Mouse (Mus musculus): ENCODE data around the gene Wfdc12. TPM values are rescaled to one million over a fixed set of nuclear protein-coding genes. Genes with fewer than 3 reads are reported as not detected.

The Wfdc12 gene
- polyA plus RNA-seq, 1 experiment from 2014 or later = not detected

DNA sequence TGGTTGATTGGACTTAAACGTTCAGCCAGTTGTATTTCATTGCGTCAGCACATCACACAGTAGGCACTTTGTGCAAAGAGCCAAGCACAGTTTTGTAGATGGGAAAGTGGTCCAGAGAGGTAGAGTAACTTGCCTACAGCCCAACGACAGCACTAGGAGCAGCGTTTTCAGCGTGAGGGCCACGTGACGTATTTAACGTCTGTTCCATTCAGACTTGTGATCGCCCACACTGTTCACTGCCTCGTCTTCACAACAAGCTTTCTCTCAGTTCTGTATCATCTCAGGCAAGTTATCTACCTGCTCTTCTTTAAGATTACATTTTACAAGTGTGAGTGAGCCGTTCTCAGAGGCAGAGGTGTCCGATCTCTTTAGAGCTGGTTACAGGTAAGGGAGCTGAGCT, 43.9 kb downstream of the Wfdc12 start:
- no peak for DNase-seq (ENCODE audit: low spot score)
- no peaks in the 10 kb centered on the region for H3K9me3 ChIP-seq (ENCODE audit: control insufficient read depth, low read length)
- no peak overlapping the region for H3K4me2 ChIP-seq (replicated peaks)
- H3K9ac ChIP-seq = no peak overlapping the region
- no peak for ATAC-seq (ENCODE audit: low FRiP score)
- peaks cover 8% of the 10 kb centered on the region for H3K4me1 ChIP-seq (replicated peaks; ENCODE audit: control insufficient read depth, insufficient read depth, low read length)
- H3K4me3 ChIP-seq (replicated peaks; ENCODE audit: low read length) = no peak overlapping the region
- H3K27ac ChIP-seq = no peak overlapping the region
- WGBS = 97% methylated on average over 12 of the region's 12 CpGs
- H3K36me3 ChIP-seq (replicated peaks; ENCODE audit: control insufficient read depth, insufficient read depth) = peaks cover 3% of the 10 kb centered on the region
- no peaks in the 10 kb centered on the region for H3K27me3 ChIP-seq (ENCODE audit: control insufficient read depth, insufficient read depth, low read length)

DNA sequence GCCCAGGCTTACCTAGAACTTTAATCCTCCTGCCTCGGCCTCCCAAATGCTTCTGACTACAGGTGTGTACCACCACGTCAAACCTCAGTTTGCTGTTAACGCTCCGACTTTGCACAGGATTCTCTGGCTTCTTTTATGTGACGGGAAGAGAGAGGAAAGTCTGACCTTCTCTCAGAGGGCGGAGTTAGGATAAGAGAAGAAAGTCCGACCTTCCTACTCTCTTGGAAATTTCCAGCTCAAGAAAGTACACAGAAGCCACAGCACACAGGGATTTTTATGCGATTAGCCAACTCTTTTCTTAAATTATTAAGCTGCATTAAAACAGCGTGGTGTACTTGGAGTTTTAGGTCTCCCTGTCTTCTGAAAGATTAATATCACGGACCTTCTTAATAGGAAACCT, 45.9 kb downstream of the Wfdc12 start:
- 82% methylated on average over 10 of the region's 10 CpGs for WGBS
- ATAC-seq (ENCODE audit: low FRiP score) = no peak
- H3K4me2 ChIP-seq (replicated peaks) = no peak overlapping the region

DNA sequence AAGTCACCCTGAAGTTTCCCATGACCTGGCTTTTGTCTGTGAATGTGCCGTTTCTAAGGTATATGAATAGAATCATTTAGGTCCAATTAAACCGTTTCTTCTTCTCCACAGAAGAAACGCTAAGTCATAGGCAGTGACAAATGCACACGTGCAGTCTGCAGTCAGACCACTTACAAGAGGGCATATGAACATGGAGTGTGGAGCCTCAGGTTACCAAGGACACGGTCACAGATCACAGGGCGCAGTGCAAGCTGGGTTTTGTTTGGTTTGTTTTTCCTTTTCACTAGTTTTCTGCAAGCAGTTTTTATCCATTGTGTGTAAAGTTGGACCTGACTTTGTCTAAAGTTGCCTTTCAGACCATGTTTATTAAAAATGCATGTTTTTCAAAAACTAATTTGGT, 46.4 kb downstream of the Wfdc12 start:
- DNase-seq (ENCODE audit: low spot score) = no peak
- Histone ChIP-seq H3K4me1 (replicated peaks; ENCODE audit: control insufficient read depth, insufficient read depth, low read length) (peaks cover 8% of the 10 kb centered on the region), H3K4me3 (replicated peaks; ENCODE audit: low read length) (no peak overlapping the region), H3K27me3 (ENCODE audit: control insufficient read depth, insufficient read depth, low read length) (no peaks in the 10 kb centered on the region), H3K27ac (no peak overlapping the region), H3K36me3 (replicated peaks; ENCODE audit: control insufficient read depth, insufficient read depth) (no peaks in the 10 kb centered on the region; the same call in none of the 2 replicates), H3K4me2 (replicated peaks) (no peak overlapping the region), H3K9me3 (ENCODE audit: control insufficient read depth, low read length) (no peaks in the 10 kb centered on the region), H3K9ac (no peak overlapping the region)
- WGBS = 32% methylated on average over 6 of the region's 6 CpGs
- no peak for ATAC-seq (ENCODE audit: low FRiP score)

More for the DNA sequence above, 45.9 kb downstream of the Wfdc12 start:
- H3K9me3 ChIP-seq (ENCODE audit: control insufficient read depth, low read length) = no peaks in the 10 kb centered on the region
- no peak for DNase-seq (ENCODE audit: low spot score)
- no peaks in the 10 kb centered on the region; the same call in none of the 2 replicates for H3K36me3 ChIP-seq (replicated peaks; ENCODE audit: control insufficient read depth, insufficient read depth)
- H3K27ac ChIP-seq = no peak overlapping the region
- no peak overlapping the region for H3K4me3 ChIP-seq (replicated peaks; ENCODE audit: low read length)
- no peaks in the 10 kb centered on the region for H3K27me3 ChIP-seq (ENCODE audit: control insufficient read depth, insufficient read depth, low read length)
- H3K9ac ChIP-seq = no peak overlapping the region
- peaks cover 8% of the 10 kb centered on the region for H3K4me1 ChIP-seq (replicated peaks; ENCODE audit: control insufficient read depth, insufficient read depth, low read length)

DNA sequence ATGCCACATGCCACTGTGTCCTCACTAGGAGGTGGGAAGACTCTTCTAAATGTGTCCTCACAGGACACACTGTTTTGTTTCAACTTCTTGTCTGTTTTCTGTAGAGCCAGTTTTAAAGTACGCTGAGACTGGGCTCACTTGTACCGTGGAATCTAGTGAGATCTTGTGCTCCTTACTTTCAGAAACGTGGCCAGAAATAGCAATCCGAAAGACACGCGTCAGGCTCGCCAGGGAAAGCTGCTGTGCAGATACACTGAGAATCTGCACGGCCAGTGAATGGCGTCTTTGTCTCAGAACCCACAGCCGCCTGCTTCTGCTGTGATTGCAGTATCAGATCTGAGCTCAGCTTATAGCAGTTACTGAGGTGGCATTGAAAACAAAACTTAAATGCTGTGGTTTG, 48.4 kb downstream of the Wfdc12 start:
- no peak overlapping the region for H3K9ac ChIP-seq
- H3K4me1 ChIP-seq (replicated peaks; ENCODE audit: control insufficient read depth, insufficient read depth, low read length) = peaks cover 8% of the 10 kb centered on the region
- no peak overlapping the region for H3K4me2 ChIP-seq (replicated peaks)
- H3K27ac ChIP-seq = 0 out of 2 replicates have a peak overlapping the region, but pooled peaks have one; percentile 12
- 52% methylated on average over 10 of the region's 10 CpGs for WGBS
- DNase-seq (ENCODE audit: low spot score) = no peak
- H3K27me3 ChIP-seq (ENCODE audit: control insufficient read depth, insufficient read depth, low read length) = no peaks in the 10 kb centered on the region
- H3K4me3 ChIP-seq (replicated peaks; ENCODE audit: low read length) = no peak overlapping the region
- no peak for ATAC-seq (ENCODE audit: low FRiP score)
- H3K36me3 ChIP-seq (replicated peaks; ENCODE audit: control insufficient read depth, insufficient read depth) = no peaks in the 10 kb centered on the region; the same call in 1 of the 2 replicates
- H3K9me3 ChIP-seq (ENCODE audit: control insufficient read depth, low read length) = no peaks in the 10 kb centered on the region

Other genes starting within 250 kb of the Wfdc12 start
- gene Ywhab, start 195.6 kb downstream of the Wfdc12 start, polyA plus RNA-seq (2014; fragmentation: Nextera tagmentation; extraction: Ambion mirVana) = 445 and 473 TPM in 2 replicates
- 1.6 and 2.2 TPM in 2 replicates for gene Pabpc1l, start 165.2 kb downstream of the Wfdc12 start, polyA plus RNA-seq (2014; fragmentation: Nextera tagmentation; extraction: Ambion mirVana)
- 26.6 and 27.4 TPM in 2 replicates for gene Stk4, start 120.3 kb downstream of the Wfdc12 start, polyA plus RNA-seq (2014; fragmentation: Nextera tagmentation; extraction: Ambion mirVana)
- gene Tomm34, start 119.4 kb downstream of the Wfdc12 start, polyA plus RNA-seq (2014; fragmentation: Nextera tagmentation; extraction: Ambion mirVana) = 48.3 and 48.9 TPM in 2 replicates
- gene Kcns1, start 19.5 kb downstream of the Wfdc12 start, polyA plus RNA-seq (2014; fragmentation: Nextera tagmentation; extraction: Ambion mirVana) = 1.1 and 1.6 TPM in 2 replicates
- not detected in 2 replicates for gene Wfdc5, start 7.9 kb downstream of the Wfdc12 start, polyA plus RNA-seq (2014; fragmentation: Nextera tagmentation; extraction: Ambion mirVana)
- gene Wfdc15a, start 9.5 kb upstream of the Wfdc12 start, polyA plus RNA-seq (2014; fragmentation: Nextera tagmentation; extraction: Ambion mirVana) = not detected in 2 replicates
- not detected in 2 replicates for gene Wfdc15b, start 31.1 kb upstream of the Wfdc12 start, polyA plus RNA-seq (2014; fragmentation: Nextera tagmentation; extraction: Ambion mirVana)
- gene Svs2, start 47.9 kb upstream of the Wfdc12 start, polyA plus RNA-seq (2014; fragmentation: Nextera tagmentation; extraction: Ambion mirVana) = not detected in 2 replicates
- not detected in 2 replicates for gene Svs3b, start 66.0 kb upstream of the Wfdc12 start, polyA plus RNA-seq (2014; fragmentation: Nextera tagmentation; extraction: Ambion mirVana)
- not detected in 2 replicates for gene Svs4, start 87.9 kb upstream of the Wfdc12 start, polyA plus RNA-seq (2014; fragmentation: Nextera tagmentation; extraction: Ambion mirVana)
- not detected in 2 replicates for gene Svs3a, start 98.7 kb upstream of the Wfdc12 start, polyA plus RNA-seq (2014; fragmentation: Nextera tagmentation; extraction: Ambion mirVana)
- not detected in 2 replicates for gene Svs6, start 126.1 kb upstream of the Wfdc12 start, polyA plus RNA-seq (2014; fragmentation: Nextera tagmentation; extraction: Ambion mirVana)
- not detected in 2 replicates for gene Svs5, start 142.1 kb upstream of the Wfdc12 start, polyA plus RNA-seq (2014; fragmentation: Nextera tagmentation; extraction: Ambion mirVana)
- 0.33 and 0.62 TPM in 2 replicates for gene Slpi, start 198.5 kb upstream of the Wfdc12 start, polyA plus RNA-seq (2014; fragmentation: Nextera tagmentation; extraction: Ambion mirVana)
- 0.04 and 0.15 TPM in 2 replicates for gene Rbpjl, start 212.5 kb upstream of the Wfdc12 start, polyA plus RNA-seq (2014; fragmentation: Nextera tagmentation; extraction: Ambion mirVana)
- 0.44 and 0.75 TPM in 2 replicates for gene Matn4, start 214.6 kb upstream of the Wfdc12 start, polyA plus RNA-seq (2014; fragmentation: Nextera tagmentation; extraction: Ambion mirVana)